Mouse (Mus musculus): ENCODE results near the gene 9030612E09Rik.

Gene 9030612E09Rik

DNA sequence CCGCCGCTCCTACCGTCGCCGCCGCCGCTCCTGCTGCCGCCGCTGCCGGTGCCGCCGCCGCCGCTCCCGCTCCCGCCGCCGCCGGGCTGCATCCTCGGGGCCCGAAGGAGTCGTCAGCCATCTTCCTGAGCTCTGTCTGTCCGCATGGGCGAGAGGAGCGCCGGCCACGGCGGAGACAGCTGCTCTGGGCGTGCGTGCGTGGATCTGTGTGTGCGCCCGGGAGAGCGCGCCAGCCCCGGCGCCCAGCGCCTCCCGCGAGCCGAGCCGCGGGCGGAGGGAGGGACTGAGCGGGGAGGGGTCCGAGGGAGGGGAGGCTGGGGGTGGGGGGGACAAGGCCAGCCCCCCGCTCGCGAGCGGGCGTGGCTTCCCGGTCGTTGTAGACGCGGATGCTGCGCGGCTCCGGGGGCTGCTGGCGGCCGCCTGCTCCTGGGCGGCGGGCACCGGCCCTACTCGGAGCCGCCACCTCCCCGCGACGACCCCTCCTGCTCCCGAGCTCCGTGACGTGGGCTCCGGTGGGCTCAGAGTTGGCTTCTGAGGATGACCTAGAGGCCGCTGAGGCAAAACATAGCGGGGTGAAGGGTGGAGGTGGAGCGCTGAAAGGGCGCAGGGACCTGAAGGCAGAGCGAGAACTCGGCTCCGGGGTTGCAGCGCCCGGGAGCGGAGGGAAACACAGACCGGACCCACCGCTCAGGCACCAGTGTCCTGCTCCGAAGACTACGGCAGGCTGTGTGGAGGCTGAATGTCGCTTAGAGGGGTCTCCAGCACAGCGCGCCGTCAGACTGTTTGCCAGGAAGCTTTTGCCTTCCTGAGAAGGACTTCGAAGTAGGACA lies at the start of gene 9030612E09Rik, which contains the start of gene Sobp:
9030612E09Rik (plus strand) TSS at position 379 of the 830 bp plus-strand sequence.
Sobp (minus strand) TSS at position 205 of the 830 bp plus-strand sequence.
- DNase-seq (ENCODE audit: low read depth, low spot score), result peak; percentile 92

DNA sequence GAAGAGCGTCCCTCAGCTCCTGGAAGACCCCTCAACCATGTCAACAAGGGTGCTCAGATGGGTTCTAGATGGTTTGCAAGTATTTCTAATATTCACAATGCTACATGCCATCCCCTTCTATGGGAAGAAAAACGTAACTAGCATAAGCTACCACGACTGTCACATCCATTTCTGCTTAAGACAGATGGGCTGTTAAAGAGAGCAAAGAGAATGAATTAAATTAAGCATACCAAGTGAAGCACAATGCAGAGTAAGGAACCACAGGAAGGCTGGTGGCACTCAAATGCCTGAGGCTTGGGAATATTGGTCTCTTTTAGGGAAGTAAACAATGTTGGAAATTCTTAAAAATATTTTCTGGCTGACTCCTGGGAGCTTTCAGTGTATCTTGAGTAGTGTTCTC lies 45.8 kb upstream of the 9030612E09Rik start:
- DNase-seq (ENCODE audit: low read depth, low spot score), result no peak

DNA sequence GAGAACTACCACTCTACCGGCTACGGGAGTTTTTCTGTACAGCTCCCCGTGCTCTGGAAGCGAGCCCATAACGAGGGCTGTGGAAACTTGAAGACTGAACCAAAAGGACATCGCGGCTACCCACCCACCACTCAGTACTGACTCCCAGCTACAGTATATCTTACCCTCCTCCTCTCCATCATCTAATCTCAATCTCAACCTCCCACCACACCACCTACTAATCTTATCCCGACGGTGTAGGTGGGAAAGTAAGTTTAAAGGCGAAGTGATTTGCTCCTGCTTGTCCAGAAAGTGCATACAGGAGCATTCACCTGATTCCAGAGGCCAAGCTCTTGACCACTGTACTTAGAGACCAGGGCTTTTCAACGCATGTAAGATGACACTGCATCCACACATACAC lies 40.5 kb upstream of the 9030612E09Rik start:
- no peak for DNase-seq (ENCODE audit: low read depth, low spot score)

DNA sequence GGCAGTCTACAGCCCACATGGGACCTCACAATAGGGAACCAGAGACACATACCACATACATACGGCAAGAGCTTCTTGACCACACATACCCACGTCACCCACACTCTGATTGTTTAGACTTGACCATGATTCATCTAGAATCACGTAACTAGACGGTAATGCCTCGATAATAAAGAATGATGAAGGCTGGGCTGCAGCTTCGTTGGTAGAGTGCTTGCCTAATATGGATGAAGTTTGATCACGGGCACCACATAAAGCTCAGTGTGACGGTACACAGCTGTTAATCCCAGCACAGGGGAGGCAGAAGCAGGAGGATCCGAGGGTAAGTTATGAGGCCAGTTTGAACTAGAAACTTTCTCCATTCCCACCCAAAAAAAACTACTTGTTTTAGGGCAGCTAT lies 31.3 kb upstream of the 9030612E09Rik start:
- DNase-seq (ENCODE audit: low read depth, low spot score), result no peak

DNA sequence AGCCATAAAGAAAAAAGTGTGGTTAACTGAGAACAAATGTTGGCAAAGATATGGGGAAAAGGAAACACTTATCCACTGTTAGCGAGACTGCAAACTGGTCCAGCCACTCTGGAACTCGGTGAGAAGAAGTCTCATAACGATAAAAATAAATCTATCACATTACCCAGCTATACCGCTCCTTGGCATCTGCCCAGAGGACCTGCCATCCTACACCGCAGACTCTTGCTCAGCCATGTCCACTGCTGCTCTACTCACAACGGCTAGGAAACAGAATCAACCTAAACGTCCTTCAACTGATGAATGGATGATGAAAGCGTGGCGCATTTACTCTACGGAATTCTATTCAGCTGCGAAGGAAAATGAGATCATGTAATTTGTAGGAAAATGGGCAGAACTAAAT lies 26.0 kb upstream of the 9030612E09Rik start:
- peak; percentile 28 for DNase-seq (ENCODE audit: low read depth, low spot score)

DNA sequence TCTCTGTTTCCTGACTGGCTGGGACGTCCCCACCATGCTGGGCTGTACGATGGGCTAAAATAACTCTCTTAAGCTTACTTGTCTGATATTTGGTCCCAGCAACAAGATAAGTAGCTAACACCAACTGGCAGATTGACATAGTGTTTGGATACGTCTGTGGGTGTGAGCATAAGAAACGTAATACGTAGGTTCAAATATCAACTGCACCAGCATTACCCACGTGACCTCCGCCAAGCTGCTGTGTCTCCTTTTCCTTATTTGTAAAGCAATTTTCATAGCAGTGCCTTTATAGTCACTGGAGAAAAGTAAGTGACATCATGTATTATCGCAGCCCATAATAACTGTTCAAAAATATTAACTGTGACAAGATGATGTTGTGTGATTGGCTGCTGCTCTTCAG lies 21.9 kb upstream of the 9030612E09Rik start:
- DNase-seq (ENCODE audit: low read depth, low spot score), result no peak

DNA sequence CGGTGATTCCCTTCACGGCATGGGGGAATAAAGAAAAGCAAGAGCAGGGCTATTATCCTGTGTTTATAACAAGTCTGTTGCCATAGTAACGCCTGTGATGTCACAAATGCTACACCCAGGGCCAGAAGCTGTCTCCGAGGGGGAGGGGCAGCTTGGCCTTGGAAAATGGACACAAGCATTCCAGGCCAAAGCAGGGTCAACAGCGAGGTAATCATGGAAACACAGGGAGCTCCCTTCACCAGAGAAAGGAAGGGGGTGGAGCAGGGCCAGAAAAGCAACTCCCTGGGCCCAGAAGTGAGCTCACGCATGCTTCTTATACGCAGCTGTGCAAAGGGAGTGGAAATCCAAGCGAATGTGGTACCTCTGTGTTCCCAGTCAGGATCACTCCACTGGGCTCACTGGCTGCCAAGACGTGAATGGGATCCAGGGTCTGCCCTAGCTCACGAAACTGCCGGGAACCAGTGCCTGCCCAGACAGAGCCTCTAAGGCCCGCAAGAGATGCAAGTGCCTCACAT lies 19.4 kb upstream of the 9030612E09Rik start:
- peak; percentile 68 for DNase-seq (ENCODE audit: low read depth, low spot score)

DNA sequence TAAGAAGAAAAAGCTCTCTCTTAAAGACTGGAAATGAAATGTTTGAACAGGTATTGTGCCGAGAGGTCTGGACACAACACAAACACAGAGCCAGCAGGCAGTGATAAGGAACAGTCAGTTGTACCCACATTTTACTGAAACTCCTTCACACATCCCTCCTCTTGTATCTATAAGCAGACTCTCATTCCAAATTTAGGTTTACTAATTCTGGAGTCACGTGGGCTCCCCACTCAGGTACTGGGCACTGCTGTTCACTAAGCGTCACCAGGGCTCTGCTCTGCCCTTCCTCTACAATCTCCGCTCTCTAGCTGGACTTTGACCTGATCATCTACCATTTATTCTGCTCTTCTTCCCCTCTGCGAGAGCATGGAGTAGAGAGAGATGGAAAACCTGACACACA lies 15.6 kb upstream of the 9030612E09Rik start:
- DNase-seq (ENCODE audit: low read depth, low spot score), result peak; percentile 65

DNA sequence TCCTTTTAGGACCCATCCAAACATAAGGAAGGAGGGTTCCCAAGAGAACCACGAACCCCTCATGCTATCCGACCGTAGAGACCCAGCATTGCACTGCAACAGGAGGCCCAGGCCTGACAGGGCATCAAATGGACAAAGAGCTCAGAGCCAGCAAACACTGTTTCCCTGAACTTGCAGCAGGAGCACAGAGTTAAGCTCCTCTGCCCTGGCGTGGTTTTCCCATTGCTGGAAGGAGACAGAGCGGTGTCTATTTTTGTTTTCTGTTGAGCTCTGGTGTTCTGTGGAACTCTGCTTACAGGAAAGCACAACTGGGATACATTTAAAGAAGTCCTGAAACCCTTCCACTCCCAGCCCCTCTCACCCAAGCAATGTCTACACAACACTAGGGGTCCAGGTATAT lies 15.2 kb upstream of the 9030612E09Rik start:
- DNase-seq (ENCODE audit: low read depth, low spot score), result no peak

DNA sequence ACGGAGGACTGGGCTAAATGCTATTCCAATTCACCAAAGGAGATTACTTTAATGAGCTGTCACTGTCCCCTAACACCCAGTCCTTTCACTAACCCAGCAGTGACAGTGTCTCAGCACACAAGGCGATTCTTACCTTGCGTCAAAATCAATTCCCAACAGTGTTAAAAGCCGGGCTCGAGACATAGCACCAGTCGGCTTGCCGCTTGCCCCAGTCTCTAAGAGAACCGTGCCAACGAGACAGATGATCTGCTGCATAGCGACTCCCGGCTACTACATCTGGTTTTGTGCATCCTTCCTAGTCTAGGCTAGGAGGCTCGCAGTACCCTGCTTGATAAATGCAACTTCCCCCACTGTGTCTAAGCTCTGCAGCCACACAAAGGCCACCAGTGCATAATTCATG lies 12.2 kb upstream of the 9030612E09Rik start:
- DNase-seq (ENCODE audit: low read depth, low spot score), result peak; percentile 27

DNA sequence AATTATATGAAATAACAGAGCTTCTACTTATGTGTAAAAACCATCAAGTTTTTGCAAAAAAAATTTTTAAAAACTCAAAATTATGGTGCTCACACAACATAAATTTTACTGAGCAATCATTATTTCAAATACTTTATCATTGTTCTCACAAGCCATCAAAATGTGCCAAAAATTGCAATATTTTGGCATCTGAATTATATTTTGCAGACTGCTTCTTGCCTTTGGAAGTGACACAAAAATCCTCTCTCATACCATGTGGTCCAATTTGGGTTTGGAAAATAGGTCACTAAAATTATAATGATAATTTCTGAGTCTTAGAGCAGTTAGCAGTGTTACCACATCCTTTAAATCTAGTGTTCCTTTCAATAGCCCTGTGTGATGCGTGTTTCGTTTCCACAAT lies 10.1 kb upstream of the 9030612E09Rik start:
- DNase-seq (ENCODE audit: low read depth, low spot score), result peak; percentile 70

DNA sequence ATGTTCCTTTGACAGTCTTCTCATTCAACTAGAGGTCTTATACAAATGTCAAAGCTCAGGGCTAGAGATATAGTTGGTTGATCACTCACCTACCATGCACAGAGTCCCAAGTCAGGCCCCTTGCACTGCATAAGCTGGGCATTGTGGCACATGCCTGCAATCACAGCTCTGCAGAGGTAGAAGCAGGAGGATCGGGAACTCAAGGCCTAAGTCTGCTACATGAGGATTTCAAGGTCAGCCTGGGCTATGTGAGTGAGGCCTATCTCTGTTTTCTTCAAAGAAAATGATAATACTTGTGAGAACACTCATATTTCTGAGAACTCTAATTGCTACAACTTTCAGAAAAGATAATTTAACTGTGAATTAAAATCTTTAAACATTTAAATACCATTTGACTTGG lies 8.4 kb upstream of the 9030612E09Rik start:
- DNase-seq (ENCODE audit: low read depth, low spot score), result no peak

DNA sequence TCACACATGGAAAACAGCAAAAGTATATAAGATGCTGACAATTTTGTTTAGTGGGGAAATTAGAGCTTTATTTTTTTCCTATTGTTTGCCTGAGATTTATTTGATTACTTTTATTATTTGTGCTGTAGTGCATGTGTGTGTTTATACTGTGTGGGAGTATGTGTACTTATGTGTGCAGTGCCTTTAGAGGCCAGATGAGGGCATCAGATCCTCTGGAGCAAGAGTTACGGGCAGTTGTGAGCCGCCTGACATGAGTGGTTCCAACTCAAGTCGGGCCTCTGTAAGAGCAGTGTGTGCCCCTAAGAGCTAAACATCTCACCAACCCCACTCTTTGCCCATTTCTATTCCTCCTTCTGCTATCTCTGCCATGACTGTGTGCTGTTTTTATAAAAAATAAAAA lies 7.7 kb upstream of the 9030612E09Rik start:
- no peak for DNase-seq (ENCODE audit: low read depth, low spot score)

DNA sequence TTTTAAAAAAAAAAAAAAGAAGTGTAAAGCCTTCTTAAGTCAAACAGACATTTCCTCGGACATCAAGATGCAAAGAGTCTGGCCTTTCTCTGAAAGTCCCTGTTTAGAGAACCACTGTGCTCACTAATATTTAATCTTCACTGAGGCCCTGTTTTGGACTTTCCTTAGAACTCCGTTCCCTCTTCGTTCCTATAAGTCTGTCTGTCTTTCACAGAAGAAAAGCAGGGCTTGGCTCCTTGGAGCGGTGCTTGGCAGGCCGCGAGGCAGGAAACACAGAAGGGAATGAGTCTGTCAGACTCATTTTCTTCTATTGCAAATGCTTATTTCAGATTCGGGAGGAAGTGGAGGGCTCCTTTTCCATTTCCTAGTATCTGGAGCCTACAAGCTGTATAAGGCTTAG lies 5.7 kb upstream of the 9030612E09Rik start:
- peak; percentile 18 for DNase-seq (ENCODE audit: low read depth, low spot score)

DNA sequence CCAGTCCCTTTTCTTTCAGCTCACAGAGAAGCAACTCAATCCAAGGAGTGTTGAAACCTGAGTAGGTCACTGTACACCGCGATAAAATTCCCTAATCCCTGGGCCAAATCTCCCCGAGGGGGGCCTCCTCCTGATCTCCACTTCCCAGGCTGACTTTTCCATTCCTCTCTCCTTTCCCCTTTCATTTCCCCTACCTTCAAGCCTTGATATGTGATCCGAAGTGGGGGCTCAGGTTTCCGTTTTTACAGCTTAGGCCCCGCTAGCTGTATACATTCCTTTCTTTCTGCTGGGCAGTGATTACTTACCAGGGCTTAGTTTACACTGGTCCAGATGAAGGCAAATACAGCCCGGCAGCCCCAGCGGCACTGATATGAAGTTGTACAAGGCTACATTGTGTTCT lies 3.4 kb upstream of the 9030612E09Rik start:
- no peak for DNase-seq (ENCODE audit: low read depth, low spot score)

DNA sequence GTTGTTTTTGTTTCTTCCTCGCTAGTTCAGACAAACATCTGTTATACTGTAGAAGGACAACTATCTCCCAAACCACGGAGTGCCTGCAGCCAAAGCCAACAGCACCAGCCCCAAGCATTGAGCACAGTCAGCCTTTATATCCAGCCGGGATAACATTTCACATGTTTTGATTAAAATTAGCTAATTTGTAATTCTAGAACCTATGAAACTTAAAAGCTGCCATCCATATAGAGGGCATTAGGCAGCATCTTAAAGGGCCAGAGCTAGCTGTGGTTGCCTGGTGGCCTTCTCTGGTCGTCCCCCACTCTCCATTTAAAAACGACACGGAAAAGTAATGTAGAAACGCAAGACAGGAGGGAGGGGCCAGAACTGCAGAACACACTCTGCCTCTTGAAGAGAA lies 2.4 kb upstream of the 9030612E09Rik start:
- peak; percentile 29 for DNase-seq (ENCODE audit: low read depth, low spot score)

DNA sequence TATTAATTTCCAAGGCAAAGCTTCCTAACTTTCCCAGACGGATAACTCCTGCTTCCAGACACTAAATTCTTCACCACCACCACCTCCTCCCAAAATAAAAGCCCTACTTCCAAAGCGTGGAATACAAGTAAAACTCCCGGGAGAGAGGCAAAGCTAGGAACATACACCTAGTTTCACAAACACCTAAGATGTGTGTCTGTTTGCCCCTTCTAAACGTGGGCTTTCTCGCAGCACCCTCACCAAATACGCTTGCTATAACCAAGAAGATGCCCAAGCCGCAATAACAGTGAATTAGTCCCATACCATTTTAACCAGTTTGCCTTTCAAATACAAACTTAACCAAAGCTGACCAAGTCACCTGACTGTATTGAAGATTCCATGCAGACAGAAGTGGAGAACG lies 1.9 kb upstream of the 9030612E09Rik start:
- DNase-seq (ENCODE audit: low read depth, low spot score), result peak; percentile 20

DNA sequence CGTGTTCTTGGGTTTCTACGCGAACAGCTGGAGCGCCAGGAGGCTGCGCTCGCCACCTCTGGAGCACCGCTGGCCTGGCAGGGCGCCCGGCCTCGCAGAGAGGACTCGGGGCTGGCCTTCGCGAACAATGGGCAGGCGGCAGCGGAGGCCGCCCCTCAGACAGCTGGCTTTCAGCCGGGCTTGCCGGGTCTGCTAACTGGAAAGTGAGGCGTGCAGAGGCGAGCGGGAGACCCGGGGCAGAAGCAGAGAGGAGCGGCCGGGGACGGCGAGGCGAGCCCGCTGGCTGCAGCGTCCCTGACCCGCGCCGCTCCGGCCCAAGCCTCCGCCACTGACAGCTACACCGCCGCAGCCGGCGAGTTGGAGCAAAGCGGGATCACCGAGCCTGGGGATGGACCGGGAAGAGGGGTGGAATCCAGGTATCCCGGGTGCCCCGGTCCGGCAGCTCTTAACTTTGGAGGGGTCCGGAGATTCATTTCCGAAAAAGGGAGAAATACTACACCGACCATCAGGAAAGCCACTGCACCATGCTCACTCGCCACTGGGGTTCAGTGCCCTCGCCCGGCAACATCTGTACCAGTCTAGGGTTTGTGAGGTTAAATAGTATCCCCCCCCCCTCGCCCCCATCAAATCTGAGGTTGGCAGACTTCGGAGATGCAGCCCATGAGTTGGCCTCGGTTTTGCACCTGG lies 1.2 kb upstream of the 9030612E09Rik start:
- peak; percentile 56 for DNase-seq (ENCODE audit: low read depth, low spot score)

DNA sequence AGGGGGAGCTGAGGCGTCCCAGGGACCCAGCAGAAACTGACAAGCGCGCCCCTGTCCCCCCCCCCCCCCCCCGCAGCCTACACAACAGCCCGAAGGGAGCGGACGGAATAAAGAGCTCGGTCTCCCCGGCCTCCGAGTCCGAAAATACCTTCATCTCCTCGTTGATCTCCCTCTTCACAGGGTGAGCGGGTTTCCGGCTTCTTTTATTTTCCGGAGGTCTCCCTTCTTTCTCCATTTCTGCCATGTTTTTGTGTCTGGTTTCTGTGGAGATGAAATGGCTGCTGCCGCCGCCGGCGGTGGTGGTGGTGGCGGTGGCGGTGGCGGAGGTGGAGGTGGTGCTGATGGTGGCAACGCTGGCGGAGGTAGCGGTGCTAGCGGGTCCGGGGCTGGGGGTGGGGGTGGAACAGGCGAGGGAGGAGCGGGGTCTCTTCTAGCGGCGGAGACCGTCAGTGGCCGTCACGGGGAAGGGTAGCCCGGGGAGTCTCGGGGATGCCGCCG lies 627 bp upstream of the 9030612E09Rik start:
- peak; percentile 43 for DNase-seq (ENCODE audit: low read depth, low spot score)

DNA sequence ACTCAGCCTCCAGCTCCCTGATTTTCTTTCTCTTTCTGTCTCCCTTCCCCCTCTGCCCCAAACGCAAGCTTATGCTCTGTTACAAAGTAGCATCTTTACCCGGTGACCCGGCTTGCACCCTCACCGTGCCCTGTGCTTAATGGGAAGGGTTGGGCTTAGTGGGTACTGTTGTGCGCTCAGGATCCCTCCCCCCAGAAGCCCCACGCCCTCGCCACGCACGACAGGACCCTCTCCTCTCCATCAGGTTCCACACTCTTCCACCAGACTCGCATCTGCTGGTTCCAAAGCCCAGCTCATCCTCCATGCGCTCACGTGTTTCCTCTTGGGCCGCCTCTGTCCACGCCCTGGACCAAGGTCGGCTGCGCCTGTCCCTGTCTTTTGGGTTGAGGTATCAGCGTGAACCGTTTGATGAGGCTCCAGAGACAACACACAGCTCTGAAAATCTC lies 675 bp downstream of the 9030612E09Rik start:
- DNase-seq (ENCODE audit: low read depth, low spot score), result peak; percentile 75

DNA sequence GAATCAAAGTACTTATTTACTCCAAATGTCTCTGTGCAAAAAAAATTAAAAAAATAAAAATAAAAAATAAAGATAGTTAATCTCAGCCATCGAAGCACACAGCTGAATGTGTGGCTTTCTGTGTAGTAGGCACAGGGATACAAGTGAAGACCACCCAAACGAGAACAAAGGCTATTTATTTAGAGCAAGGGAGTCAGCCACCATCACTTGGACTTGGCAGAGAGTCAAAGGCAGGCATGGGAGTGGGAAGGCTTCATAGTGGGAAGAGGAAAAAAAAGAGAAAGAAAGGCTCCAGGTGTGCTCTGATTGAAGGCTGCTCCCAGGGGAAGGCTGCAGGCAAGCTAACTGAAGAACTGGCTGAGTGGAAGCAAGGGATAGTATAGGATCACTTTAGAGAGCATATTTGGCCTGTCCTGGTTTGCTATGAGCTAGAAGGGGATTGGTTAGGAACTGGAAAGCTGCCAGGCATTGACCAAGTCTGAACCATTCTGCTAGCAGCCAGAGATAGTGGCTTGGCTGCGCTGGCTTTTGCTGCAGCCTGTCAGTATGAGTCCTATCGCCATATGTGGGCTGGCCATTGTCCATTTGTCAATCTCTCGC lies 5.9 kb downstream of the 9030612E09Rik start:
- peak; percentile 18 for DNase-seq (ENCODE audit: low read depth, low spot score)

DNA sequence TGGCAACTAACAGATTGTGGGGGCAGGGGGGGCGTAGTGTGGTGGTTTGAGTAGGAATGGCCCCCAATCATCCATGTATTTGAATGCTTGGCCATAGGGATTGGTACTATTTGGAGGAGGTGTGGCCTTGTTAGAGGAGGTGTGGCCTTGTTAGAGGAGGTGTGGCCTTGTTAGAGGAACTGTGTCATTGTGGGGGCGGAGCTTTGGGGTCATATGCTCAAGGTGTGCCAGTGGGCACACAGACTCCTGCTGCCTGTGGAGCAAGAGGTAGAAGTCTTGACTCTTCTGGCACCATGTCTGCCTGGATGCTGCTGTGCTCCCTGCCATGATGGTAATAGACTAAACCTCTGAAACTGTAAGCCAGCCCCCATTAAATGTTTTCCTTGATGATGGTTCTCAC lies 25.7 kb downstream of the 9030612E09Rik start:
- DNase-seq (ENCODE audit: low read depth, low spot score), result no peak
